Mouse (Mus musculus) heart, adult 9 months (tissue): ENCODE results near the gene Cd160.
A peak's percentile ranks its signal among the peaks of the same experiment; 100 is the strongest.

Source experiments
- DNase-seq, 2 experiments: peaks; one replicate each; pipeline ENCODE4 v3.0.0; 2022; ENCODE audit warnings: low spot score in 2 of 2

The Cd160 gene

DNA sequence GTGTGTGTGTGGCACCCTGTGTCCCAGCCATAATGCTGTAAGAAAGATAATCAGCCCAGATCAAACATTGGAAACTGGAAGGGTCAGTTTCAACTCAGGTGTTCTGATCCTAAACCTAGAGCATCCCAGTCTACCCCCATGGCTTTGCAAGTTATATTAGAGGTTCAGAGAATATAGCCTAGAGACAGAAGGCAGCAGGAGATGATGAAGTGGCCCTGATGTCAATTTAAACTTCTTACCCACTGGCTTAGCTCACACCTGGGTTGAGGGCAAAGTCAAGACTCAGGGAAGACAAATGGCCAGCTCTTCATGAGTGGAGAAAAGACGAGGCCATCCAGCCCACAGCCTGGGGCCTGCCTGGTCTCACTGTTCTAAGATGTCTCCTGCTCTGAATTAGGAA lies at the start of gene Cd160, which contains the start of gene Pdzk1:
Gene Cd160 (minus strand): TSS at position 368 of the 400 bp plus-strand sequence.
Gene Pdzk1 (plus strand): TSS at position 301 of the 400 bp plus-strand sequence.
- no peak for DNase-seq

DNA sequence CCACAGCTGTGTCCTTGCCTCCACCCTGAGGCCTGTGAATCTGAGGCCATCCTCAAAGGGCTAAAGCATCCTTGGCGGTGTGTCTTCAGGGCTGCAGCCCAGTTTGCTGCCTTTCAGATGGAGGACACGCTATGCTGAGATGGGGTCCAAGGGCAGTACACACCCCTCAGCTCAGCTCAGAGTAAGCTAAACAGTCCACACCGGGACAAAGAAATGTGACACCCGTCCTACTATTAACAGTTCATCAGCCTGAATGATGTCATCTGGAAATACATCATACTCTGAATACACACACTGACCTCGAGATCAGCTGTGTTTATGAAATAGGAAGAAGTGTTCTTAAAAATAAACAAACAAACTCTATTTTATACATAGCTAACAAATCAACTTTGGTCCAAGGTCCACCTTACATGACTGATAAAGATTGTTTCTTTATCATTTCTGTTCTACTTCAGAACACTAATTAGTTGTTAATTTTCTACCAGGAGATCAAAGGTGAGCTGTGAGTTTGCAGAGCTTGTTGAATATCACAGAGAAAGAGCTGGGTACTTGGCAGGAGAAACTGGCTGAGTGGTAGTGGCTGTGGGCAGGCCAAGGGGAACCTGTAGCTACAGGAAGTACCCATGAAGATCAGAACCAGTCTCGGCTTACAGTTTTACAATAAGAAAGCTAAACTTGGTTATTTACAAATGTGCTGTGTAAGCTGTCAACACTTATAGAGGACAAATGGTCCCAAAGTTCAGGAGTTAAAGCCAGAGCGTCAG lies 45.8 kb upstream of the Cd160 start:
- no peak for DNase-seq

DNA sequence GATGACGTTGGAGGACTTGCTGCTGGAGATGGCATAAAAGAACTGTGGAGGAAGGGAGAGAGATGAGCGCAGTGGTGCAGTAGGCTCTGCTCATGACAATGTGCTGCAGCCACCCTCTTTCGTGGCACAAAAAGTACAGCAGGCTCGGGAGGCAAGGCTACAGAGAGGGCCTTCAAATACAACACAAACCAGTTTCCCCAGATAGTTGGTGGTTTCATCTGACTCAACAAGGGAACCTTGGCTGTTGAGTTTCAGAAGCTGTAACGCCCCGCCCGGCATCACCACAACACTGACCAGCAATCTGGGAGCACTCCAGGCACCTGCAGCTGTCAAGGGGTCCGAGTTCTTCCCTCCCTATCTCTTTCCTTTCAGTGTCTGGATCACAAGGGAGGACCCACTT lies 43.4 kb upstream of the Cd160 start:
- no peak for DNase-seq

DNA sequence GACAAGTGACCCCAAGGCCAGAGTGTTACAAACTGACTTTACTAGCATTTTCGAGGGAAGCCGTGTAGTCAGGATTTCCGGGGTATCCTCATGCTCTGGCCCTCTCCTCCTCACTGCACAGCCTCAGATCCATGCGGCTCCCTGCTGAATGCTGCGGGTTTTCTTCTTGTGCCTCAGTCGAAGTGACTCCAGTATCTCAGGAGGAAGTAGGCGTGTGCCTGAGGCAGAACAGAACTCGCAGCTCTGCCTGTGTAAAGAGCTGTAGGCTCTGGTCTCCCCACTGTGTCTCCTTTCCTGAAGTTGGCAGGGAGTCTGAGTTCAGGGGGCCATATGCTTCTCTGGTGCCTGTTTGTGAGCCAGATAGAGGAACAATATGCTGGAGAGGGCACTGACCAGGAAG lies 41.9 kb upstream of the Cd160 start:
- no peak for DNase-seq

DNA sequence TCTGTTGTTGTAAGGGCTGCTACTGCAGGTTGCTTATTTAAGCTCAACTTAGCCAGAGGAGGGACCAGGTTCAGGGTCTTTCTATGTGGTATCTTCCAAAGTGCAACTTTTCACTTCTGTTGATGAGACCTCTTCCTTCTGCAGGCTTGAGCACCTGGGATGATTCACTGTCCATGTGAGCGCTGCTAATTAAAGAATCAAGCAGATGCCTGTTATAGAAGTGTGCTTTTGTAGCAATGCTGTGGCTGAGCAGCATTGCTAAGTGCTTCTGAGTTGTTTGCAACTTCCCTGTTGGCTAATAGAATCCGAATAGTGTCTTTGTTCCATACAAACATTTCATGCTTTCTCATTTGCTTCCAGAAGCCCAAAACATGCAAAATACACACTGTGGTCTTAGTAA lies 41.1 kb upstream of the Cd160 start:
- no peak for DNase-seq

DNA sequence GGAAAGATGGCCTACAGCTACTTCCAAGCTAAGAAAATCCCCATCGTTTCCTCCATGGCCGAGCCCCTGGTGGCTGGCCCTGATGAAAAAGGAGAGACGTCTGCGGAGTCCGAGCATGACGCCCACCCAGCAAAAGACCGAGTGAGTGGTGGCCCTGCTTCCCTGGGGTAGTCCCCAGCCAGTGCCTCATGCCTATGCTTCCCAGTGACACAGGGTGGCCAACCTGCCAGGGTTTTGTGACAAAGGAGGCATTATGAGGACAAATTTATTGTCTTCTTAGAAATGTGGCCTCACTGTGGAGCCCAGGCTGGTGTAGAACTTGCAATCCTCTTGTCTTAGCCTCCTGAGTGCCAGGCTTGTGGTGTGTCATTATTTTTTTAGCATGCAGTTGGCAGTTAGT lies 39.9 kb upstream of the Cd160 start:
- no peak for DNase-seq

DNA sequence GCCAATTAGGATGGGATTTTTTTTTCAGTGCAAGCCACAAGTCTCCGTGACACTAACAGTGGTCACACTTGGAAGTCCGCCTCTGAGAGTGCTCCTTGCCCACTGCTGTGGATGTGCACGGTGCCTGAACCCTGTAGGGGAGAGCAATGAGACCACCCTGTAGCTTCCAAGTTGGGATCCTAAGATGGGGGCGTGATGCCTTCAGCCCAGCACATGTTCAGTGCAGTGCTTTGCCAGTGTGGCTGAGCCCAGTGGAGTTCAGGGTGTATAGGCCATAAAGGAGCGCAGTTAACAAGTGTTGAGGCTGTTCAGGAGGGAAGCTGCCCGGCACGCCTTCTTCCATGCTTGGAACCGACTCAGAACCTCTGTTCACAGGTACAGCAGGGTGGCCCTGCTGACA lies 39.4 kb upstream of the Cd160 start:
- DNase-seq: no peak

DNA sequence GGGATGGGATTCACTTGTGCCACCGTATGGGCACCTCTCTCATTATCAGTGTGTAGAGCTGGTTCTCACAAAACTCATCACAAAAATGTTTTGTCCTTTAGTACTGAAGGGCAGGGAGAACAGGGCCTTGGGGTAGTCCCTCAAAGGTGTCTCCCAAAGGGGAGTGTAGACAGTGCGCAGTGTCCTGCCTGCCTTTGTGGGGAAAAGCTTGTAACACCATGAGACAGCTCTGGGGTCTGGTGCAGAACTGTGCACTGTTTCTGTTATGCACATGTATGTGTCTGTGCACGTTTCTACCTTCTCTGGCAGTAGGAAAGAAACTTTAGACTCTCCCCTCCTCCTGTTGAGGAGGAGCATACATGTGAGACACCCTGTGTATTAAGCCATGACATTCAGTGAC lies 38.7 kb upstream of the Cd160 start:
- DNase-seq: no peak

DNA sequence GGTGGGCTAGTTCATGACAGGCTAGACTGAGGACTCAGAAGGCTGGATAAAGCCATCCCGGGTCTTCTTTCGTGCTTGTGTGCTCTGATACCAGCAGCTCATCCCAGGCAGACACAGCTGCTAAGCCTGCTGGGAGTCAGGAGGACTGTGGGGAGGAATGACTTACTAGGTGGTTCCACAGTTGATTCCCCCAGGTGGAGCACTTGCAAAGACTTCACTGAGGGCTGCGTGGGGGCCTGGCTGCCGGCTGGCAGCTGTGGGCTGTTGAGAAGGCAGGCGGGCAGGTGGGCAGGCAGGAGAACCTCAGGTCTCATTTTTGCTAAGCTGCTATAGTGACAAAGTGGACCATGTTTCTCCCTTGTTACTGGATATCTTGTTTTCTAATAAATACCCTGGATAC lies 31.3 kb upstream of the Cd160 start:
- DNase-seq: no peak

DNA sequence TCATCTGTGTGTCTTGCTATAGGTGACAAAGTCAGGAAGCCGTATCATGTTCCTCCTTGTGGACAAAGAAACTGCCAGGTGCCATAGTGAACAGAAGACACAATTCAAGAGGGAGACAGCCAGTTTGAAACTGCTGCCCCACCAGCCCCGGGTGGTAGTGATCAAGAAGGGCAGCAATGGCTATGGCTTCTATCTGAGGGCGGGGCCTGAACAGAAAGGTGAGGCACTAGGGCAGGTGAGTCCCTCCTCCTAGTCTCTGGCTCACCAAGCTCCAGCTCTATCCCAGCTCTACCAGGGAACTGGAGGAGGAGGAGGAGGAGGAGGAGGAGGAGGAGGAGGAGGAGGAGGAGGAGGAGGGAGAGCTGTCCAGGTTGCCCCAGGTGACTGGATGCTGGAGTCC lies 26.7 kb upstream of the Cd160 start:
- no peak for DNase-seq

DNA sequence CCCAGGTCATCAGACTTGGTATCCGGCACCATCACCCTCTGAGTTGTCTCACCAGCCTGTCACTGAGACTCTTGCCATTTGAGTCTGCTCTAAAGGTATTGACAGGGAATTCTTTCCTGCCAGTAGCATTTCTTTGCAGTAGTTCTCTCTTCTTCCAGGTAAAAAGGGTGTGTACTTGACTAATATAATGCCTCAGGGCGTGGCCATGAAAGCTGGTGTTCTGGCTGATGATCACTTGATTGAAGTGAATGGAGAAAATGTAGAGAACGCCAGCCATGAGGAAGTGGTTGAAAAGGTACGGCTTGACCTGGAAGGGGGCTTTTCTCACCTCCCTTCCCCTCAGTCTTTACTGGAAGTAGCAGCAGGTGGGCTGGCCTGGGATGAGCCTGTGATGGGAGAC lies 25.2 kb upstream of the Cd160 start:
- DNase-seq: no peak

DNA sequence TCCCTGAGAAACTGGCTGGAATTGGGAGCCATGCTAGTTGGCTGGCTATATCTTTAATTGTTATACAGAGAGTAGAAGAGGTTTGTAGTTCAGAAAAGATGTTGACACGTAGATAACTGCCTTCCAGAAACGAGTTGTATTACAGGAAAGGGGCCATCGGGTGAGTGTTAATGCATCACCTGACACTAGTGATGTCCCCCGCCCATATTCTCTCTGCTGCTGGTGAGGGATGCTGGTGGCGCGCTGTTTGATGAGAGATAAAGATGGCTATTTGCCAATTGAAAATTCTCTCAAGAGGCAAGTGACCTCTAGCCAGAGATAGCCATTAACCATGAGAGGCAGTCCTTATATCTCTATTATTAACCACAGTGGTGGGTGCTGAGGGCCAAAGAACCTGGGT lies 23.4 kb upstream of the Cd160 start:
- no peak for DNase-seq

DNA sequence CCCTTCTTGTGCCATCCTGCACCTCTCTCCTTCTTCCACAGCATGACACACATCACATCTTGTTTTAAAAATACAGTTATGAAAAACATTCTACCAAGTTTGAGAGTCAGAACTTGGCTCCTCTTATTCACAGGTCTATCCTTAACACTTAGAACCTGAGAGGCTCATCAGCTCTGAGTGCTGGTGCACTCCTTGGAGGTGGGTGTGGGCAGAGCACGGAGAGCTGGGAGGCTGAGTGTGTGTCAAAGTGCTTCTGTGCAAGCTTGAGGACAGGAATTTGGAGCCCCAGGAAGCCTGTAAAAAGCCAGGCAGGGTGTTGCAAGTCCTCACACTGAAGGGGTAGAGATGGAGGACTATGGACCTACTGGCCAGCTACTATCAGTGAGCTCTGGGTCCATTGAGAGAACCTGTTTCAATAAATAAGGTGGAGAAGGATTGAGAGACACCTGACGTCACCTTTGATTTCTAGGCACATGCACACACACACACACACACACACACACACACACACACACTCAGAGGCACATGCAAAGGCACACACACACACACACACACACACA lies 20.1 kb upstream of the Cd160 start:
- DNase-seq: no peak

DNA sequence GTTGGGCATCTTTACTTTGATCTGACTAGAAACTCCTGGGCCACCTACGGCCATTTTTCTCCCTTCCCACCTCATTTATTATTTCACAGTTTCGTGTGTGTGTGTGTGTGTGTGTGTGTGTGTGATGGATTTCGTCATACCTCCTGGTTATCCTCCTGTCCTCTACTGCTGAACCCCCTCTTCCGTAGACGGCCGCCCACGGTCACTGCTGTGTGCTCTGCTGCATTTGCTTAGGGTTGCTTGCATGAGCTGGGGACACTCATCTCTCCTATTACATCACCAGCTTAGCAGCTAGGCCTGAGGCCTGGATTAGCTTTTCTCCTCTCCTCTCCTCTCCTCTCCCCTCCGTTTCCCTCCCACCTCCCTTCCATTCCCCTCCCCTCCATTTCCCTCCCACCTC lies 19.3 kb upstream of the Cd160 start:
- no peak for DNase-seq

DNA sequence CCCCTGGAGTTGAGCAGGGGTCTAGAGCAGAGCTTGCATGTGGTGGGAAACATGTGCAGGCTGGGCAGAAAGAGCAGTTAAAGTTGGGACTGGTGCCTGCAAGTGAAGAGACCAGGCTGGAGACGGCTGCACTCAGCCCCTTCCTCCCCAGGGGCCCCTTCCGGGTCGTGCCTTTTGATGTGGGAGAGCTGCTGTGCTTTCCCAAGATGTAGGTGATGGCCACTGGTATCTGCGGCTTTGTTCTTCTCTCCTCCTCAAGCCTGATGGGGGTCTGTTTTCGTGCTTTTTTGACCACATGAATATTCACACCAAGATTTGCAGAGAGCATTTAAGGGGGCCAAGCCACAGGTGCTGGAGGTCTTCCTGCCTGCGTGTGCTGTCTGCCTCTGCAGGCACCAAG lies 18.5 kb upstream of the Cd160 start:
- DNase-seq: no peak

DNA sequence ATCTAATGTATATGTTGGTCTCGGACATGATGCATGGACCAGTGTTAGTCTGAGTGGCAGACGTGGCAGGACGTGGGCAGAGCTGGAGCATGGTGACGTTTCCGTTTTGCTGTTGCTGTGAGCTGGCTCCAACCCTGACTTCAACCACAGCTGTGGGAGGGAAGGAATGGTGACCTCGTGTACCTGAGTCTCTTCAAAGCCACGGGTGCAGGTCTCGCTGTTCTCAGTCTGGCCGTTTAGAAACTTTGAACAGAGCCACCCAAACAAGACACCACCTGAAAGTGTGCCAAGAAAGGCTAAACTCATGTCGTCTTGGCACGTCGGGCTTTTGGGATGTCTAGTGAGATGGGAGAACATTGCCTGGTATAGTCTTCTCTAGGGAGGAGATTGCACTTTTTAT lies 17.8 kb upstream of the Cd160 start:
- no peak for DNase-seq

DNA sequence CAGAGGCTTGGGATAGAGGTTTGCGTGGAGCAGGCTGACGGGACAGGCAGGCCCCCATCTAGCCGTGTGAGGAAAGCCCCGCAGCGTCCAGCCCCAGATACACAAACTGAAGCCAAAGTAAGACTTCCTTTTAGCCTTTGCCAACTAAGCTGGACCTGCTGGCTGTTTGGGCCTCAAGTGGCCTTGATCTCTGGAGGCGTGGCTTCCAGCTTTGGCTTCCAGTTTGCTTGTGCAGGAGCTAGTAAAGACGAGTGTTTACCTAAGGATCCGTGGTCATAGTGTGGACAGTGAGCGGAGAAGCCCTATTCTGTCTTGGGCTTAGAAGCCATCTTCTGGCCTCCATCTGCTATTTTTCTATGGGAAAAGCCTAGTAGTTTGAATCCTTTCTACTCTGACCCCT lies 16.7 kb upstream of the Cd160 start:
- DNase-seq: no peak

DNA sequence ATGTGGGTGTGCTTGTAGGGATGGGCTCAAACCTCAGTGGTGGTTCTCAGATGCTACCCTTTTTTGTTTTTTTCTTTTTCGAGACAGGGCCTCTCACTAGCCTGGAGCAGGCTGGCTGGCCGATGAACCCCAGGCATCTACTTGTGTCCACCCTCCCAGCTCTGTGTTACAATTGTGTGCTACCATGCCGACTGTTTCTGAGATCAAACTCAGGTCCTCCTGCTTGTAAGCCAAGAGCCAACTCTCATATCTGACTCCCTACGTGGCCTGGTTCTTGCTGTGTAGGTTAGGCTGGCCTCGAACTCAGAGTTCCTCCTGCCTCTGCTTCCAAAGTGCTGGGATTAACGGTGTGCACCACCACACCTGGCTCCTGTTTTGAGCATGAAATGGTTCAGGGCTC lies 16.0 kb upstream of the Cd160 start:
- no peak for DNase-seq

DNA sequence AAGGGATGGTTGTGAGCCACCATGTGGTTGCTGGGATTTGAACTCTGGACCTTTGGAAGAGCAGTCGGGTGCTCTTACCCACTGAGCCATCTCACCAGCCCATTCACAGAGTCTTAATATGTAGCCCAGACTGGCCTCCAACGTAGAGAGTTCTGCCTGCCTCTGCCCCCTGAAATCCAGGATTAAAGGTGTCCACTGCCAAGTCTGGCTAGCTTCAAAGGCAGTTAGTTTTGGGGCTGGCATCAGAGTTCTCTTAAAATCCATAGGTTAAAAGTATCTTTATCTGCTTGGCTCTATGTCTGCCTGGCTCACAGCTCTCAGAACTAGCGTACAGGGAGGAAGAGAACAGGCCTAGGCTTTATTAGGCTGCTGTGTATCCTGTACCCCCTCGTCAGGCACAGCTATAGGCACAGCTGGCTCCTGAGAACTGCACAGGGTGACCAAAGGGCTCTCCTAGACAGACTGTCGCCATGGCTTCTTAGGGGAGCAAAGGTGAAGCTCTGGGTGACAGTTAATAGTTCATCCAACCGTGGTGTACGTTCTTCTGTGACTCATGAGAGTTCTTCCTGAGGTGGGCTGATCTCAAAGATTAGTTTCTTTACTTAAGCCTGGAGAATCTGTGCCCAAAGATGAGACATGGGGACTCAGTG lies 10.0 kb upstream of the Cd160 start:
- DNase-seq: no peak

DNA sequence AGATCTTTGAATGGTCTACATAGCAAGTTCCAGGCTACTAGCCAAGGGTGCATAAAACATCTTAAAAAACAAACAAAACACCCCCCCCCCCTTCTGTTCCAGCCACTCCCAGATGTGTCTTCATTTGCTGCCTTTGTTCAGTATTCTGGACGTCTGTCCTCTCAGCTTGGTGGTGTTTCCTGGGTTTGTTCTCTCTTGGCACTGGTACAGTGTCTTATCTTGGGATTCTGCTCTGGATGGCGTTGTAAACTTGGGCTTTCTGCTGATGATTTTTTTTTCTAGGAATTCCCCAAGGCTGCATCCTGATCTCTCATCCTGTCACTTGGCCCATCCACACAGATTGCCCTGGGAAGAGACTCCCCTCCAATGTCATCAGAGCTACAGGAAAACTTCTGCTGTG lies 7.3 kb upstream of the Cd160 start:
- peak in 1 of 2 experiments; percentile 11 for DNase-seq

DNA sequence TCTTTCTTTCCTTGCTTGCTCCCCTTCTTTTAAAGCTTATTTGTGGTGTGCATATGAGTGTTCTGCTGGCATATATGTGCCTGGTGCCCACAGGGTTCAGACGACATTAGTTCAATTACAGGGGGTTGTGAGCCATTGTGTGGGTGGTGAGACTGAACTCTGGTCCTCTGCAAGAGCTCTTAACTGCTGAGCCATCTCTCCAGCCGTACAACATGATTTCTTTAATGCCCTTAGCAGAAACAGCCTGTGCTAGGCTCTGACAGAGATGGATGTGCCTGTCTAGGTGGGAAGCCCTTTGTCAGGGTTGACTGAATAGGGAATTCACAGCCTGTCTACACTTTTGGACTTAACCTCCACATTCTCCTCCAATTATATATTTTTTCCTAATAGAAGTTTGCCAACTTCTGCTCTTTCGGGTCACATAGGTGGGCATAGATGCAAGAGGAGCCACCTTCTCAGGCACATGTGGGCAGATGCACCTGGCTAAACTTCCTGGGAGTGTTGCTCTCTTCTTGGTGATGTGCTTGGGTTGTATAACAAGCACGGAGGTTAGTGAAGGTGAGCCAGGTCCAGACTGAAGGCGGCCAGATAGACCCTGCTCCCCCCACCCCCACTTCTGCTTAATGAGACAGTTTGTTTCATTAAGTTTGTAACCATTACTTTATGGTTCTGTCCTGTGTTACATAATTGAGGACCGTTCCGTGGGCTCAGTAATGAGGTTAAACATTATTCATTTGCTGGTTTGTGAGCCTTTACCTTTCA lies 5.6 kb upstream of the Cd160 start:
- DNase-seq: no peak

DNA sequence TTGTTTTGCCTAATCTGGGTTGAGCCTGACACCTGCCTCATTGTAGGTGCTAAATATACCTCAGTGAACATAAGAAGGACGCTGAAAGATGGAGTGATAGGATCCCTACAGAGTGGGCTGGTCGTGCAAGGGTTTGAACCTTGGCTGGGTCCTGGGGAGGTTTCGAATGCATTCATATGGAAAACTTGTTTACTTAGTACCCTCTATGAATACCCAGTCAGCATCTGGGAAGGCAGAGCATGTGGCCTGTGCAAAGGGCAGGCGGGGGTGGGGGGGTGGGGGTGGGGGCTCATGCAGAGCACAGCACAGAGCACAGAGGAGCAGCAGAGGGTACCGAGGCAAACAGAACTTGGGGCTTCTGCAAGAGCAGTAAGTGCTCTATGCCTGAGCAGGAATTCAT lies 3.8 kb upstream of the Cd160 start:
- no peak for DNase-seq

DNA sequence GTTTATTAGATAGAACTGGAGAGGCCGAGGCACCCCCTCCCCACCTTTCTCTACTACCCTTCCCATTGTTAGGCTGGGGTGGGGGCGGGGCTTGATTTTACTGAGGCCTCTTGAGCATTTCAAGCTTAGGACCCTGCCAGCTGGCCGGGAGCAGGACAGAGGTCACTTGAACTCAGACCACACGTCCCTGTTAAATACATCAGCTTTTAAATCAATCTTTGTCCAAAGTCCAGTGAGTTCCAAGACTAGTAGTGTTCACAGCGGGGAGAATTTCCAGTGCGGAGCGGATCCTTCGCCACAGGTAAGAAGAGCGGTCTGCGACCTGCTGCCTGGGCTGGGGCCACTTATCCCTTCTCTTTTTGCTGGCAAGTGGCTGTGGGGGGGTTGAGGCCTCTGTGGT lies 705 bp upstream of the Cd160 start:
- DNase-seq: no peak
